Mouse (Mus musculus) lung, postnatal 10 days (tissue): ENCODE results near the gene Ntn1.
A peak's percentile ranks its signal among the peaks of the same experiment; 100 is the strongest.

Experiments
- DNase-seq: peaks from one replicate; pipeline ENCODE4 v3.0.0; 2021

Gene Ntn1

DNA sequence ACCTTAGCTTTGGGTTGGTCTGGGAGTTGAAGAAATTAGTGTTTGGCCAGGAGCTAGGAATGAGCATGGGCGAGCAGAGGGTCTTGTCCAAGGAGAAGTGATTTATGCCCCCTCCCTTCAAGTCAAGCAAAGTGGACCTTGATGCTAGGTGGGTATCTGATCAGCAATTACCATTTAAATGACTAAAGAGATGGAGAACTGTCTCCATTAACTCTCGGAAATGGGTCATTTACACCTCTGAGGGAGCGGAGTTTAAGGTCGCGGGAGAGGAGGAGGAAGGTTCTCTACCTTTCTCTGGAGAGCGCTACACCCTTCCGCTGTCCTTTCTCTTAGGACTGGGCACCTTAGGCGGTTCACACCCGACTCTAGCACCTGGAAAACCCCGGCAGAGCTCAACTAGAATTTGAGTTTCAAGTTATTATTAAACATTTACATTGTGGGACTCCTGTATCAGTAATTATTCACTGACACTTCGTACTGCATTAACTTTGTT lies at the start of gene Ntn1:
Gene Ntn1, minus strand, starts transcription at position 97 of the 493 bp plus-strand sequence.
- DNase-seq = no peak

DNA sequence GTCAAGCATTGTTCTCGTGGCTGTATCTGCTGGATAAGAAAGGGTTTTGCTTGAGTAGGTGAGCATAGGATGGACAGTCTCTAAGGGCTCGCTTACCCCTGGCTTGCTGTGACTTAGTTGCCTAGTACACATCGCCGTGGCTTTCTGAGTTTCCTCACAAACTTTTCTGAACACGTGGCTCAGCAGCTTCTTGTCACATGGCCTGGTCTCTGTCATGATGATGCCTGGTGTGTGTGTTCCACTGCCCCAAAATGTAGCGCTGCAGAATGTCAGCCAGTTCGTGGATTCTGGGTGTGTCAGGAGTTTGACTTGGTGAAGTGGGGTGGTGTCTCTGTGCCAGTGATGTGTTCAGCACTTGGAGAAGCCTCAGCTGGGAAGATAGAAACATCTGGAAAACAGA lies 47.7 kb upstream of the Ntn1 start:
- DNase-seq = no peak

DNA sequence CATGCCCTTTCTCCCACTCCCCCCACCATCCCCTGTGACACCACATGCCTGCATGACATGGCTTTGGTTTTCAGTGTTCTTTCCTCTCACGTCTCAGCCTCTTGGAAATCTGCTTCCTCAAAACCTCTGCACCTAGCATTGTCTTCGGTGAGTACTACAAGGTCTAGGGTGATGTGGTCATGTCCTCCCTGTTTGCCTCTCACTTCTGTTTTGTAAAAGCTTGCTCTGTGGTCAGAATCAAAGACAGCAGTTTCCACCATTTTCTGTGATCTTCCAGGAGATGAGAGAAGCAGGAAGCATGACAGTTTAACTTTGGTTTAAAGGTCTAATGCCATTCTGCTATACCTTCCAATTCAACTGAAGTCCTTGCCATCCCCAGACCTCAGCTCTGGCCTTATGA lies 46.6 kb upstream of the Ntn1 start:
- DNase-seq = no peak

DNA sequence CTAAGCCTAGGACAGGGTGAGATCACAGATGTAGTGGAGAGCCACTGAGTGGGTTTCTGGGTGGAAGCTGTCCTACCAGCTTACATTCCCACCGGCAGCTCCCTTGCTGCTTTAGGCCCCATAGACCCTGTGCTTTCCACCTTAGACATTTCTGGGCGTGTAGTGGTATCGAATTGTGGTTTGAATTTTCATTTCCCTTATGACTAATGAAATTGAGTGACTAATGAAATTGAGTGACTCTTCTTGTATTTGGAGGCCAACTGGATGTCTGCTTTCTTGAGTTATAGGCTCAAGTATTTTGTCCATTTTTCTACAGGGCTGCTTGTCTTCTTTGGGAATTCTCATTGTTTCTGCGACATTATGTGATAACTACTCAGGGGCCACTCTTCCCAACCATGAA lies 45.9 kb upstream of the Ntn1 start:
- DNase-seq = no peak

DNA sequence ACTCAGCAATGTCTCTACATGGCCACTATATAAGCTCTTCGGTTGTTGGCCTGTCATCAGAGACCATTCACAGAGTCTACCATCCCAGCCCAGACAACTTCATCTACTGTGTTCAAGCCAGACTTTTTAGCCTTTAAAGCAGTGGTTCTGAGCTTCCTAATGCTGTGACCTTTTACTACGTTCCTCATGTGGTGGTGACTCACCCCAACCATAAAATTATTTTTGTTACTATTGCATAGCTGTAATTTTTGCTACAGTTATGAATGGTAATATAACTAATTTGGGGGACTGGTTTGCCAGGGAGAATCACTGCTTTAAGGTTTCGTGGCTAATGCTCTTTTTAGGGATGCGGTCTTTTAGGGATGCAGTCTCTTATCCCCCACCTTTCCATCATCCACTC lies 45.3 kb upstream of the Ntn1 start:
- DNase-seq = no peak

DNA sequence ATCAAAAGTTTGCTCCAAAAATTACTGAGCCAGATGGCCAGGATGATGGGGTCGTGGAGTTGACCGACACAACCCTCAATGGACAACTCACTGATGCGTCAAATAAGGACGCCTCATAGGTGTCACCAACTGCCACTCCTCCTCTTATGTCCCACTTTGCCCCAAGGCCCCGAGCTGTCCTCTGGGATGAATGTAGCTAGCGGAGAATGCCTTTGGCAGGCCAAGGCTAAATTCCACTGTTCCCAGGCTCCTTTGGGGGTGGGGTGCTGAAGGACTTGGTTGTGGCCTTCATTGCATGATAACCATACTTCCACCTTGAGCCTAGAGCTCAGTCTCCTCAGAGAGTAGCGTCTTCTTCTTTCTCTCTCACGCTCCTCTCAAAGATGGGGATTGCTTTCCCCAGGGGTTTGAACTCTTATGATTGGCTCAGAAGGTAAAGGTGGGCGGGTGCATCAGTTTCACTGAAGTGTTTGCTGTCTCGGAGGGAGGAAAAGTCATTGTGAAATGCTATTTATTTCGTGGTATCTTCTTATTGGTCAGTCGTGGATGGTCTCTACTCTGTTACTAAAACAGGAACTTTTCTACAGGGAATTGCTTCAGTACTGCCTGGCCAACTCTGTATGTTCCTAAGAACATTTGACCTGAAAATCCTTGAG lies 42.5 kb upstream of the Ntn1 start:
- no peak for DNase-seq

DNA sequence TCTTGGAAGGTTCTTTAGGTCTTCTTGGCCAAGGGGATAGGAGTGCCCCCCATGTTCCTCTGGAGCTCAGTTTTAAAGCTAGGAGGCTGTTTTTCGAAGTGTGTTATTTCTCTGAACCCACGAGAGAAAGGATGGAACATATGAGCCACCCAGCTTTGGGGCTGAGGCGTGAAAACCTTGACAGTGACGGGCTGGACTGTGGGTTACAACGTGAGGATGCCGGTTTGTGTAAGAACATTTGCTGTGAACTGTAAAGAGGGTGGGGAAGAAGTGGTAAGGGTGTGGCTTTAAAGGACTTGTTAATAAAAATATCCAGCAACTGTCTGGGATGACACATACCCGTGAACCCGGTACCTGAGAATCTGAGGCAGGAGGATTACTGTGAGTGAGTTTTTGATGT lies 41.7 kb upstream of the Ntn1 start:
- no peak for DNase-seq

DNA sequence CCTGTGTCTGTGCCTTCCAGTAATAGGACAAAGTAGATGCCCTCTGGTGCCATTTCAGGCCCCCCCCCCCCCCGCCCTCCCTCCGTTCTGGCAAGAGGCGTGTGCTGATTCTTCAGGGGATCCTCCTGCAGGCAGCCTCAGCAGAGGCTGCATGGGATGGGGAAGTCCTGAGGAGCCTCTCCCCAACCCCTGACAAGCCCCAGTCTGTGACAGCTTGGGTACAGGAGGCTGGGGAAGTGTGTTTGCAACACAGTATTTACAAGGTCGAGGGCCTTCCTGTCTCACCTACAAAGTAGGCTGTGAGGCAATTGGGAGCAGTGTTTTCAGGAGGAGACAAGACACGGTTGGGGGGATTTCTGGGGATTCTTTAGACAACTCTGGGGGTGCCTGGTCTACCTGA lies 40.3 kb upstream of the Ntn1 start:
- DNase-seq = no peak

DNA sequence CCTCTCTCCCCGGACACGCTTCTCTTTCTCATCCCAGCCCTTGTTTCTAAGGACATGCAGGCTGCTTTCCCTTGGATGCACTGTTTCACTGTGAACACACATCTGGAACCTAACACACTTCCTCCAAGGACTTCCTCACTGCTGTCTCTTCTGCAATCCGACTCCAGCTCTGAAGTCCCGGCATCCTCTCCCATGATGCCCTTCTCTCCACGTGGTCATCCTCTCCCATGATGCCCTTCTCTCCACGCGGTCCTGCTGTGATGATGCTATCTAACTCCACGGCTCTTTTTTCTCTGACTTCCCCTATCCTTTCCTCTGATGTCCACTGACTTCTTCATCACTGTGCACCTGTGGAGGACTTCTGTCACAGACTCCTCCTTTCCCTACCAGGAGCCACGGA lies 39.5 kb upstream of the Ntn1 start:
- DNase-seq = no peak

DNA sequence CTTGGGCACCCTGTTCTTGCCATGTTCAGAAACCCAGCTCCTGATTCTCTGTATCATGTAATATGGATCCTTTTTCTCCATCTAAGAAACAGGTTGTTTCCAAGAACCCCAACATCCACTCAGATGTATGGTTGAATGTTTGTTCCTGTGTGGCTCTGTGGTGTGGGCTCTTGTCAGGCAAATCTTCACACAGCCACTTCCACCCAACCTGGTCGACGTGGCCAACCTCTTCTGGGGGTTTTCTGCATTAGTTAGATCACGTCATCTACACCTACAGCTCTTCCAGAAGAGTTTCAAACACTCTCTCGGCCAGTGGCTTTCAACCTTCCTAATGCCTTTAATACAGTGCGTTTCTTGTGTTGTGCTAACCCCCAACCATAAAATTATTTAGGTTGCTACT lies 35.8 kb upstream of the Ntn1 start:
- DNase-seq = no peak

DNA sequence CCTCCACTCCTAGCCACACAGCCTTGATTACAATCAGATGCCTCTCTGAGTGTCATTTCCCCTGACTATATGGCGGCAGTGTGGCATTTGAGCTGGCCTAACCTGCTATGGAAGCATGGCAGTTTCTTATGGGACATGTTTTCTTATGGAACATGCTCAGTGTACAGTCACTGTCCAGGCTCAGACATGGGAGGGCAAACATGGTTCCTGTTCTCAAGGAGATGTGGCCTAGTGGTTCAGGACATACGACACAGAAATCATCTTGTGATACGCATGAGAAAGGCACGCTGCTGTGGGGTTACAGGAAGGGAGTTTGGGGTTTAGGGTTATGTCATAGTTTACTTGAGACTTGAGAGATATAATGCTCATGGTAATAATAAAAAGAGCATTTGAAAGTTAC lies 35.0 kb upstream of the Ntn1 start:
- DNase-seq = no peak

DNA sequence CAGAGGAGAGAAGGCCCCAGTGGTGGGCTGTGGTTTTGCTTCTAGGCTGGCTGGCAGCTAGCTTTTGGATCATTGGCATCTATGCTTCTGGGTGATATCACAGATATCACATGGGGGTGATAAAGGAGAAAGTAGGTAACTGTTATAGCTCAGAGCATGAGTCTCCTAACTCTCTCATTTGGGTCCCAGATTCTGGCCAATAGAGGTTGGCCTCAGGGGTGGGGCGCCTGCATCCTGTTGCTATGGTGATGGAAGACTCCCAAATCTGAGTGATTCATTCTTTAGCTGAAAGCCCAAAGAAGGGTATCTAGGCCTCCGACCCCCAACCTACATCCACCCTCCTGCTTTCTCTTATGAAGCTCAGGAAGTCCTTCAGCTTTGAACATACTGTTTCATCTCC lies 34.1 kb upstream of the Ntn1 start:
- DNase-seq = no peak

DNA sequence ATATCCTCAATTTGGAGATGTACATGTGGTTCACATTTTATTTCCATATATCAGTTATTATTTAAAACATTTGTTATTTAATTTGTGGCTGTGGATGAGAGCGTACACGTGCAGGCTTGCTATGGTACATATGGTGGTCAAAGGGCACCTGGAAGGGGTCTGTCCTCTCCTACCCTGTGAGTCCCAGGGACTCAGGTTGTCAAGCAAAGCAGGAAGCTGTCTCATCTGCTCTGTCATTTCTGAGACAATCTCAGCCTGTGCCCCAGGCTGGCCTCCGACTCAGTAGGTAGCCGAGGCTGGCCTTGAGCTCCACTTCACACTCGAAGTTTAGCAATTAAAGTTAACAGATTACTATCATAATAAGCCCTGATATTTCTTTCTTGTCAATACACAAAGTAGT lies 32.9 kb upstream of the Ntn1 start:
- no peak for DNase-seq

DNA sequence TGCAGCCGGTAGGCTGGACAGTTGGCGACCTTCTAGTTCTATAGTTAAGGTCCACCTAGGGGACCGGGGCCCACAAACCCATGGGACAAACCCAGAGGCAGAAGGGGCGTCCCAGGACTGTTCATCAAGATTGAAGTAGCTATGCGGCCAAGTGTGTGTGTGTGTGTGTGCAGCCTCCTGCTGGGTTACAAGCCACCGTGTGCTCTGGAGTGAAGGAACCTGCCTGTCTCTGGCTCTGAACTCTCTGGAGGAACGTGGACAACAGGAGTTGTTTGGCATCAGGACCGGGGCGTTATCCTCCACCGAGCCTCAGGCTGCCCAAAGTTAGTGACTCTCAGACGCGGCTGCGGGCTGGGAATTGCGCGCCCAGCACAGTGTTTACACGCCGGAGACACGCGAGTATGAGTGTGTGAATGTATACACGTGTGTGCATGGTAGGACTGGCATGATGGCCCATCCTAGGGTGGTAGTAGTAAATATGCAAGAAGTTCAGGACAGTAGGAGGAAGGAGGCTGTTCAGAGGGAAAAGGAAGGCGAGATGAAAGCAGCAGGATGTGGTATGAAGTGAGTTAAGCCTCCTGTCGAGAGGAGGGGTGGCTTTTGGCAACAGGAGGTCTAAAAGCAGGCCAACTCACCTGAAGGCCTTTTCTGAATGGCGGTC lies 31.9 kb upstream of the Ntn1 start:
- DNase-seq = no peak

DNA sequence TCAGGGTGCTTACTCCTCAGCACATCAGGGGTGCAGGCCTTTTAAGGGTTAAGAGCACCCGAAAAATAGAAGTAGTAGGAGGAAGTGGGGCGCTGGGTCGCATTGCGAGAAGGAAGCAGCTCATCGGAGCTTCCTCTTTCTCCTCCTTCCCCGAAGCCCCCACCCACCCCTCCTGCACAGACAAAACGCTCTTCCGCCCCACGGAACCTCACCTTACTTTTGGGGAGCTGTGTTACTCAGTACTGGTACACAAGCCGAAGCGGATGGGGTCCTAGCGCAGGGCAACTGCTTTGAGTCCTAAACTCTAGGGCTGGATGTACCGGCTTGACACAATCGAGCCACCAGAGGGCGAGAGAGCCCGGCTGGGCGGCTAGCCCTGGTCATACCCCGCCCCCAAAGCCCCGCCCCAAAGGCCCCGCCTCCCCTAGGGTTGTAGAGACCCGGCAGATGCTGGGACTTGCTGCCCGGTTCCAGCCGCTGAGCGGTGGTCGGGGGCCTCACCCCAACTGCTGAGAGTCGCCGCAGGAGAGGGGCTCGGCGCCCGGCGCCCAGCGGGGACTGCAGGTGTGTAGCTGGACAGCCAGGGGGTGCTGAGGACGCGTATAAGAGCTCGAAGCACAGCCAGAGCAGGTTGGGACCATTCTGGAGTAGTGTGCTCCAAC lies 31.2 kb upstream of the Ntn1 start, which contains the start of gene Pik3r5:
Gene Pik3r5, plus strand, starts transcription at position 423 of the 662 bp plus-strand sequence.
- DNase-seq = peak; percentile 88

DNA sequence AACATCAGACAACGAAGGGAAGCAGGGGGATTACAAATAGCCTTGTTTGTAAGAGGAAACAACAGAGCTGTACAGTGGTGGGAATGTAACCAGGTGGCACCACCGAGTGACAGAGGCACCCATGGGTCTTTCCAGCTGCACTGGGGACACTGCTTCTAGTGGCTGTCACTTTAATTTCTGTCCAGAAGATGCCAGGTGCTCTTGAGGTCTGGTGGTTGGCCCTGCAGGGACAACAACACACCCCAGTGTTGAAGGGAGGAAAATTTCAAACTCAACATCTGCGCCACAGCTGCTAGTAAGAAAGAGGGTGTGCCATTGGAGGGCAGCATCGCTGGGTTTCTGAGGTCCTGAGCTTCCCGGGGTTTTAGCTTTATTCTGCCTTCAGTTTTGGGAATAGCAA lies 30.0 kb upstream of the Ntn1 start:
- no peak for DNase-seq

DNA sequence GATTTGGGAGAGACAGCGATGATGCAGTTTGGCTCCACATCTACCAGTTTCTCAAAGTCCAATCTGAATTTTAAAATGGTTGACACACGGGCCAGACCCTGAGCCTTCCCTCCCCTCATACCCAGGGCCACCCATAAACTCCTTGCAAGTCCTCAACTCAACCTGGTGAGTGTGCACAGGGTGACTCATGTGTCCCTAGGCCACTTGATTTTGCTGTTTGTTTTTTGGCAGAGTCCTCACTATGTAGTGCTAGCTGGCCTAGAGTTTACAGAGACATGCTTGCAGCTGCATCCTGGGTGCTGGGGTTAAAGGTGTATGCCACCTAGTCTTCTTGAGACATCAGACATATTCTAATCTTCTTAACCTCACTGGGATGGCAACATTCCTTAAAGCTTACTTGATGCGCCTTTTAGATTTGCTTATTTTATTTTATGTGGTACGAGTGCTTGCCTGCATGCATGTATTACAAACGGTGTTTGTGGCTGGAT lies 26.5 kb upstream of the Ntn1 start:
- DNase-seq = no peak

DNA sequence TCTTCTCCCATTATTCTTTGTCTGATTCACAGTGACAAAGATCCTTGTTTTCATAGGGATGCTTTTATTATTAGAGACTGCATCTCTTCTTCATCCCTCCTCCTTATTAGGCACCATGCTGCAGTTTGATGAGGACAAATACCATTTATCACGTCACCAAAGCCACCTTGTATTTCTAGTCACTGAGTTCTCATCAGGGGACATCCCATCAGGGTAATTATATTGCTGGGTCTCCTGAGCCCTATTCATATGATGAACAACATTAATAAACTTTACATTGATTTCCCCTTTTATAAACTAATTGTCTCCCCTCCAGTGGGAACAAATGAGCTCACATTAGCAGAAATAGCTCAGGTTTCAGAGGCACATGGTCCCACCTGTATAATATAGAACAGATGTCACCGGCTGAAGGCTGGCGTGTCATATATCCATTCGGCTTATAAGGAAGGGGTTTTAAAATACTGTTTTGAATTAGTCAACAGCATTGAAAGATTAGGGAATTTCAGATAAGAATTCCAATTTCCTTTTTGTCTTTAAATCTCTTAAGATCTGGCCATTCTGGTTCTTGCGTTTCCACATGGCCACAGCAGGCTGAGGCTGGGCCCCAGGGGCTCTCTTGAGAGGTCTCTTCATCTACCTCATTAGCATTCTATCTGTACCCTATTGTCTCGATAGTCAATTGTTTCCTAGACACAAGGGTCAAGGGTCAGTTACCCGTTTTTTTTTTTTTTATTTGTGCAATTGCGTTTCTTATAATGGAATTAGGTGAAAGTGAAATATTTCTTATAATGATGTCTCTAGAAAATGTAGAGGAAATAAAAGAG lies 25.1 kb upstream of the Ntn1 start:
- DNase-seq = no peak

DNA sequence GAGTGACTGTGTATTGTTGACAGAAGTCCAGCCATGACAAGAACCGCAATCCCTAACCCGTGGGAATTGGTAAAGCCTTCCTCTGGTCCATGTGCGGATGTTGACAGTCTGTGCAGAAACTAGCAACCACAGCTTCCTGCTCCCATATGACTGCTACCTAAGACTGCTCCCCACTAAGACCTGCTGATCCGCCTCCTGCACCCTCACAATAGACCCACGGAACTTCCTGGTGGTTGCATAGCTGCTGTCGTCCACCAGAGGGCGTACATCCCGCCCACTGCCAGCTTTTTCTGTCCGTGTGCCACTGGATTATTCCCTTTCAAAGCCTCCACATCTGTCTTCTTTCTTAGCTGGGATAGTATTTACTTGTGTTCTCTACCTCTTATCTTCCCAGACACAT lies 17.2 kb upstream of the Ntn1 start:
- DNase-seq = peak; percentile 54

DNA sequence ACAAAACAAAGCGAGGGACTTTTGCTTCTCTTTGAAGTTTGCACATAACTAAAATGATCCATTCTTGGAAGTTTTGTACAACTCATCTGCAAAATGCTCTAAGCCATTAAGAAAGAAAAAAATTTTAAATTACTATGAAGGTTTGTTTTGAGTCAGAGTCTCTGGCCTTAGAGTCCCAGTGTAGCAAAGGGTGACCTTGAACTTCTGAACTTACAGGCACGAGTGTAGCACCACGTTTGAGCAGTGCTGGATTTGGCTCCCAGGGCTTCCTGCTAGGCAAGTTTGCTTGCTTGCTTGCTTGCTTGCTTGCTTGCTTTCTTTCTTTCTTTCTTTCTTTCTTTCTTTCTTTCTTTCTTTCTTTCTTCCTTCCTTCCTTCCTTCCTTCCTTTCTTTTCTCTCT lies 16.4 kb upstream of the Ntn1 start:
- no peak for DNase-seq

DNA sequence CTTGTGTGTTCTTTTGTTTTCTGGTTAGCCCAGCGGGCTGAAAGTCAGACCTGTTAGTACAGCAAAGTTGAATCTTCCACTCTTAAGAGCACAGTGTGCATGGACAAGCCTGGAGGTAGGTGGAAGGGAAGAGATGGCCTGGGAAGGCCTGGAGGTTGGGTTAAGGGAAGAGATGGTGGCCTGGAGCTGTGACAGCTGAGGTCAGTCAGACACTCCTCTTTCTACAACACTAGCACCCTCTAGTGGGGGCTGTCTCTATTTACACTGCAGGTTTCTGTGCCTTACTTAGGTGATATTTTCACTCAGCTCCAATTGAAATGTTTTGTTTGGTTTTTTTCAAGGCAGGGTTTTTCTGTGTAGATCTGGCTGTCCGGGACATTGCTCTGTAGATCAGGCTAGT lies 7.5 kb upstream of the Ntn1 start:
- DNase-seq = peak; percentile 91

DNA sequence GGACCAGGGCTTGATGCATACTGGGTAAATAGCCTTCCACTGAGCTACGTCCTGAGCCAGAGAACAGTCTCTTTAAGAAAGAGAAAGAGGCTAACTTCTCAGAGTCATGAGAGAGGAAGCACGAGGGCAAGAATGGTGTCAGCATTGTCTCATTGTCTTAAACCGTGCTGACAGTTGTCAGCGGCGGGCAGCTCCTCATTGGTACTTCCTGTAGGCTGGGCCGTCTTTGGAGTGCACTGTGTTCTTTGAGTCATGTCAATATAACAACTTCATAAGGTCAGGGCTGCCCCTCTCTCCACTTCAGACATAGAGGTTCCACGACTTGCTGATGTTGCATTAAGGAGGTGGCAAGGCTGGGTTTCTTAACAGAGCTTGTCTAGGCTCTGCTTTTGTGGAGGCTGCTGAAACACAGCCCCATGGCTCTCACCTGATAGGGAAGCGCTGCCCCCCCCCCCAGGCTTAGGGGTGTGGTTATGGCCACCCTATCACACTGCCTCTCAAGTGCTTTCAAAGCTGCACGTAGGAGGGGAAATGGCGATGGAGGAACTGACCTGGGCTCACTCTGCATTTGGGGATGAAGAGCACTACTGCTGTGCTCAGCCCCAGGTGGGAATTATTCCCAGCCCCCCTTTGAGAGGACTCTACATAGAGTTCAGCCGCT lies 6.8 kb upstream of the Ntn1 start:
- DNase-seq = no peak

DNA sequence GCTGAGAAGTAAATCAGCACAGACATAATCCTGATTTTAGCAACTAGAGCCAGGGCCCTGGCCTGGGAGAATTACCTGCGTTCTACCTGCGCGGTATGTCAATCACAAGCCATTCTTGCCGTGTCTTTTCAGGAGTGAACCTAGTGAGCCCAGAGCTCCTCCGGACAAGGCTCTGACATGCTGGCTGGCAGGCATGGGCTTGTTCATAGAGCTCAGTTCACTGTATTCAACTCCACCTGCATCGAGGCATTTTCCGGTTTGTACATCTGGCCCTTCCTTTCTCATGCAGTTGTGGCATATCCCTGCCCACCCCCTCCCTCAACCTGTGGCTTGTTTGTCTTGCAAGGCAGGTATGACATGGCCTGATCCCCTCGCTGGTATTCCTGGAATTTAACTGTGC lies 5.0 kb upstream of the Ntn1 start:
- no peak for DNase-seq
